Mouse (Mus musculus) 416B (cell line): ENCODE results near the gene Comtd1.
A peak's percentile ranks its signal among the peaks of the same experiment; 100 is the strongest.

Experiments
- DNase-seq: peaks from one replicate; pipeline ENCODE4 v3.0.0; 2011; ENCODE audit warnings: low read depth

Gene Comtd1

DNA sequence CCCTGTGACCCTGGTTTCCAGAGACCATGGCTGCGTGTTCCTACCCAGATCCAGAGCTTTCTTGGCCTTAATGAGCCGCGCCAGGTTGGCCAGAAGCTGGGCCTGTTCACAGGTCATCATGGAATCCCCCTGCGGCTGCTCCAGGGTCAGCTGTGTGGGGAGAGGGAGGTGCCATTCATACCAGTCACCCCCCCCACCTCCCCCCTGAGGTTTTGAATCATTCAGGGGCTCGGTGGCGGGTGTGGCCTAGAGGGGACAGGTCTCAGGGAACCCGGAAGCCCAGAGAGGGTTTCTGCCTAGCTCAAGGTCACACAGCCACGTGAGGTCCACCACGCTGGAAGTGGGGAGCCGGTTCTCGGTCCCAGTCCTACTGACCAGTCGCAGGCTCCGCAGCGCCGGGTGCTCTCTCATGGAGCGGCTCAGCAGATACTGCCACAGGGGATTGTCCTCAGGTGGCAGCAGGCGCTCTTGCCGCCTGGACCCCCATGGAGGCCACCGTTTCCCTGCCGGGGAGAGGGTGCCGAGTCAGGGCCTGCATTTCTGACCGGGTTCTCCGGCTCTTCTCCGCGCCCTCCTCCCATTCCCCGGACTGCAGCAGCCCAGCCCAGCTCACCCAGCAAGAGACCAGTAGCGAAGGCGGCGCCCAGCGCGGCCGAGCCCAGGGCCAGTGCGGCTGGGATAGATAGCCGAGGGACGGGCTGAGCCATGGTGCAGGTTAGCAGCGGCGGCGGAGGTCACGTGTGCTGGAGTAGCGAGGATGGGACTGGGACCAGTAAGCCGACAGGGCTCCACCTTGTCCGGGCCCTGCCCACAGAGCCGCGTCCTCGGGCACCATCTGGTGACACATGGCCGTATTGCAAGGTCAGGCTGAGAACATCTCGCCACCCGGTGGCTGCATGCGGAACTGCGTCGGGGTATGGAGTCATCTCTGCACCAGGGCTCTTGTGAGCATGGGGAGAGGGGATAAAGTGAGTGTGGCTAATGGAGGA is at the start of gene Comtd1:
TSS of gene Comtd1 (minus strand) at position 812 of the 989 bp plus-strand sequence.
- DNase-seq = peak; percentile 94

DNA sequence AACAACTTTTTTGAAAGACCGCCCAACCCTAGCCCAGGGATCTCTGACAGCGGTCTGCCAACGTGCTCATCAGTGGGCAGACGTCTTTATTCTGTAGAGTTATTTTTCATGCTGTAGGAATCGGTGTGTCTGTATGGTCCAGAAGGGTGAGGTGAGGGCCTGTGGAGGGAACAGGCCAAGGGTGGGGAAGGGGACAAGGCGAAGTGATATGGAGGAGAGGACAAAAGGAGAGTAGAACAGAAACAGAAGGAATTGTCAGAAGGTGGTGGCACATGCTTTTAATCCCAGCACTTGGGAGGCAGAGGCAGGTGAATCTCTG is 43.5 kb upstream of the Comtd1 start:
- DNase-seq = no peak

DNA sequence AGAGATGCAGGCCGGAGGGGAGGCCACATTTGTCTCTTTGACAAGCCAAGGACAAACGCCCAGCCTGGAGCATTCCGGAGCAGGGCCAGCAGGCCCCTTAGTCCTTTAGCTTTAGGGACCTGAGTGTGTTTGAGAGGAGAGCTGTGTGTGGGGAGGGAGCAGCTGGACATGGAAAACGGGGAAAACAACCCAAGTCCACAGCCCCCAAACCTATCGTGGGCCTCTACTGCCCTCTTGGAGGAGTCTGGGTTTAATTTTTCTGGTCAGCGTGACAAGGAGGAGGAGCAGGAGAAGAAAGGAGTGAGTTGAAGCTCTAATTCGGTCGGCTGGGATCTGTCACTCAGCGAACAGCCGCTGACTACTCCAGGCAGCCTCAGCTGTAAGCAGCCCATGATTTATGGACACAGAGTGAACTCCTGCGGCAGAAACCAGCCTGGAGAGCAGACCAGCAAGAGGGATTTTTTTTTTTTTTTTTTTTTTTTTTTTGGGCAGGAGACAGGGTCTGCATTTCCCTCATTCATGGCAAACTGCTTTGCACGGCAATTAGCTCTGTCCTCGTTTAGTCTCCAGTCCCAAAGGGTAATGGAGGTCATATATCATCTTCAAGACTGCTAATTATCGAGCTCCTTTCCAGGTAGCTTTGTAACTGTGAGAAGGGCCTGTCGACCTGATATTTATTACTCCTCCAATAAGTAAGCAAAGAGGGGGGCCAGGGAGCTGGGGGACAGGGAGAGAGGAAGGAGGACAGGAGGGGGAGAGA is 43.0 kb upstream of the Comtd1 start:
- no peak for DNase-seq

DNA sequence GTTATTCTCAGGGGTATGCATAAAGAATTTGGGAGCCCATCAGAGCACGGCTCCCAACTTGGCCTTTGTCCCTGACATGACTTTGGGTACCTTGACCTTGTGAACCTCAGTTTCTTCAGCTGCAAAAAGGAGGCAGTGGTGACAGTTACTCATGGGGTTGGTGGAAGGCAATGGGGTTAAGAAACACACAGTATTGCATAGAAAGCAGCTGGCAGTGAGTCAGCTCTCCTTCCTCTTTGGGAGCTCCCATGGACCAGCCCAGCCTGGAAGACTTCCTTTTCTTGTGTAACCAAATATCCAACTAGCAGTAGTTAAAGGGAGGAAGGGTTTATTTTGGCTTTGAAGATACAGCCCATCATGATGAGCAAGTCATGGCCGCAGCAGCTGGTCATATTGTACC is 41.7 kb upstream of the Comtd1 start:
- peak; percentile 86 for DNase-seq

DNA sequence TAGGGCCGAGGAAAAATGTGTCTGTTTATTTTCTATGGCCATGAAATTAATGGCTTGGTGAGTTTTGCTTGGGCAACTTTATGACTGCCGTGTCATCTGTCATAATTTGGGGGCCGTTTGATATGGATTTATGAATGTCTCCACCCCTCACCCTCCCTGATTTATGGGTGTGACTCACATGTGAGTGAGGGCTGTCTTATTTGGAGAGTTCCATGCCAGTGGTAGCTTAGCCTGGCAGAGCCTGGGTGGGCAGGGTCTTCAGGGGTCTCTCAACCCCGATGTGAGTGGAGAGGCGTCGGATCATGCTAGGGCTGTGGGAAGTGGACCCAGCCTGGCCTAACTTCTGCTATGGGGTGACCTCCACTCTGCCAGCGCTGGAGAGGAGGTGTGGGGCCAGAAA is 18.0 kb upstream of the Comtd1 start:
- DNase-seq = no peak

DNA sequence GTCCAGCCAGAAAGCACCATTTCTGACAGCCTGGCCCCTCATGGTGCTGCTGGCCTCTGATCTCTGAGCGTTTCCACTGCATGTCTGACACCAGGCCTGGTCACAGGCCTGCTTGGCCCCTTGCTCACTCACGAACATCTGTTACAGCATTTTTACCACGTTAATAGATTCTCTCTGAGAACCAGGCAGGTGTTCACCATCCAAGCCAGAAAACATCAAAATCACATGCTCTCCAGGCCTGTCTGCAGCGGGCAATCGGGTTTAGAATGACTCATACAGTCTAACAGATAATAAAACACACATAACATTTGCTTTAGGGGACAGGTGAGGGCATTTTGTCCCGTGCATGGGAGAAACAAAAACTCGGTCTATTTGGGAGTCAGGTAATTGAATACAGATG is 17.5 kb upstream of the Comtd1 start:
- no peak for DNase-seq

DNA sequence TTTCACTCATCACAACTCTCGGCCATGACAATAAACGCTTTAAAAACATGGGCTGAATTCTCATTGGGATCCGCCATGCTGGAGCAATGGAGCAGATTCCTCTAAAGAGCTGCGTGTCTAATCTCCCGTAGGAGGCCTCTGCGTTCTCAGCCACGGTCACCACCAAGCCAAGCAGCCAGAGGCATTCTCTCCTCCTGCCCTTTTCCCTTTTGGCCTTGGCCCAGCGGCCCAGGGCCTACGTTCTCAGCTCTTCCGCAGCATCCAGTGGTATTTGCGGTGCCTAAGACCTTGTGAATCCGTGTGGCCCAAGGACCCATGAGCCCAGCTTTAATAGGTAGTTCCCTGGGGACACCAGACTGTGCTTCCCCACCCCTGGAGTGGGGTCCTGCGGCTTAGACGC is 8.1 kb upstream of the Comtd1 start:
- no peak for DNase-seq

DNA sequence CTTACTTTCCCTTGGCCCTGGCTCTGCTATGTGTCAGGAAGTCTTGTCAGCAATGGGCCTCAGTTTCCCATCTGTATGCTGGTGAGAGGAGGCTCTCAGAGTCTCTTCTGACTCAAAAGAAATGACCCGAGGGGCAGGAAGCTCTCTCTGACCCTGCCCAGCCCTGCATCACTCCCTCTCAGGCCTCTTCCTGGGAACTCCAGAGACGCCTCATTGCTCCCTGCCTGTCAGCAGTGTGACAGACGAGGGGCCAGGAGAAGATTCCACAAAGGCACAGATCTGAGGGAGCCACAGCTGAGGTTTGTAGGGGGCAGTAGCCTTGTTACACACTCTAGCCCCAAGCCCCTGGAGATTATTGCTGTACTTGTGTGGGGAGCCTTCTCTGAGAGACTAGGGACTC is 7.2 kb upstream of the Comtd1 start:
- no peak for DNase-seq

DNA sequence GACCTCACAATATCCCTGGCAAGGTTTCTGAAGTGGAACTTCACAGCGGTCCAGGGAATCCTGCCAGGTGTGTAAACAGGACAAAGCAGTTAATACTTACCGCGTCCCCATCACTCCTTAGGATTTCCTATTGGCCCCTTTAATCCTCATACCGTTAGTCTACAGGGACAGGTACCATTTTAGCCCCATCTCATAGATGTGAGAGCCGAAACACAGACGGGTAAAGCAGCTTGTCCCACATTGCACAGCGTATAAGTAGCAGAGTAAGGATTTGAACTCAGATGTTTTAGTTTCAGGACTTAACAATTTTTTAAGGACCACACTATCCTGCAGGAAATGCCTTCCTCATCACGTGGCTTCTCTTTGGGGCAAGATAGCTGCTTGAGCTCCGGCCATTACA is 5.5 kb upstream of the Comtd1 start:
- no peak for DNase-seq

DNA sequence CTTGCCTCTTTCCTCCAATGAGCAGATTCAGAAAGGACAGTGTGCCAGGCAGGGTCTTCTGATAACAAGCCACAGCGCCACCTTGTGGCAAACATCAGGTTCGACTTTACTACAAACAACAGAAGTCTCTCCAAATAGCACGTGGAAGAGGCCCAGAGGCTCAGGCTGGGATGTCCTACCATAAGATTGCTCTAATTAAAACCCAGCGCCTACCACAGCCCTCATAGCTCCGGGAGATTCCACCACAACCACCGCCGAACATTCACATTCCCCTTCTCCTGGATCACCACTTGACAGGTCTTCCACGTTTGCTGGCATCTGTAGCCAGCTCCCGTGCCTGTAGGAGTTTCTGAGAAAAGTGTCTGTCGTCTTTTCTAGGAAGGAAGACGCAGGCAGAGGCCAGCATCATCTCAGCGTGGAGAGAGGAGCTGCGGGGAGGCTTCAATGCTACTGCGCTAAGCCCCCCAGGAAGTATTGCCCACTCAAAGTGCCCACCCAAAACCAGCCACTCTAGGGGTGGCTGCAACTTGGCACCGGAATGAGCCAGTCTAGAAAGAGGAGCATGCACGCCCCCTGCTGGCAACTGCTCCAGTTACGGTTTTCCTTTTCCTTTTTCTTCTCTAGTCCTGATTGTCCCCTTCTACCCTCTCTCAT is 4.8 kb upstream of the Comtd1 start:
- DNase-seq = peak; percentile 96

DNA sequence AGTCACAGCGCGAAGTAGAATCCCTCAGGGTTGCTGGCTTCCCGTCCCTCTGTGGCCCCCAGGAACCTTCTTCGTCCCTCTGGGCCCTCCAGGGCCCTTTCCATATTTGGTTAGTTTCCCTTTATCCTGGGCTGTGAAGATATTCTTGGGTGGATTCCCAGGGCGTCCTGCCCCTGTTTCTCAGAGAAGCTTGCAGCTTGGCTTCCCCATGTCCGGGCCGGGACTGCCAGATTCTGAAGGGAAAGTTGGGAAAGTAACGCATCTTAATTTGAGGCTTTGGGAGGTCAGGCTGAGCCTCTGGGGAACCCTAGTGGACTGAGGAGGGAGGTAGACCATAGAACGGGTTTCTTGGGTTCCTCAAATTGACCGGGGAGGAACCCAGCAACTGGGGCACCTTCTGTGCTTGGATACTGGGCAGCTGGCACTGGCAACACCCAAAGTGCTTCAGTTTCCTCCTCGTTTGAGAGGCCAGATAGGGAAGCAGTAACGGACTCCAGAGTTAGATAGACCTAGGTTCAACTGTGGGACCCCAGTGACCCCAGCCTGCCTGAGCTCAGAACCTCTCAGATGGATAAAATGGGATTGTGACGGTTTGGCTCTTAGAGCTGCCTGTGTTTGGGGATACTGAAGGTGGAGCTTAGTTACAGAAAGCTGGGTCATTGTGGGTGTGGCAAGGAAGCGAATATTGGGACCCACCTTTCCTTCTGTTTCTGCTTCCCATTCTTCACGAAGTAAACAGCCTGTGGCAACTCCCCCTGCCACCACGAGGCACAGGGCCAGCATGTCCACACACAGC is 3.4 kb upstream of the Comtd1 start:
- DNase-seq = peak; percentile 67

DNA sequence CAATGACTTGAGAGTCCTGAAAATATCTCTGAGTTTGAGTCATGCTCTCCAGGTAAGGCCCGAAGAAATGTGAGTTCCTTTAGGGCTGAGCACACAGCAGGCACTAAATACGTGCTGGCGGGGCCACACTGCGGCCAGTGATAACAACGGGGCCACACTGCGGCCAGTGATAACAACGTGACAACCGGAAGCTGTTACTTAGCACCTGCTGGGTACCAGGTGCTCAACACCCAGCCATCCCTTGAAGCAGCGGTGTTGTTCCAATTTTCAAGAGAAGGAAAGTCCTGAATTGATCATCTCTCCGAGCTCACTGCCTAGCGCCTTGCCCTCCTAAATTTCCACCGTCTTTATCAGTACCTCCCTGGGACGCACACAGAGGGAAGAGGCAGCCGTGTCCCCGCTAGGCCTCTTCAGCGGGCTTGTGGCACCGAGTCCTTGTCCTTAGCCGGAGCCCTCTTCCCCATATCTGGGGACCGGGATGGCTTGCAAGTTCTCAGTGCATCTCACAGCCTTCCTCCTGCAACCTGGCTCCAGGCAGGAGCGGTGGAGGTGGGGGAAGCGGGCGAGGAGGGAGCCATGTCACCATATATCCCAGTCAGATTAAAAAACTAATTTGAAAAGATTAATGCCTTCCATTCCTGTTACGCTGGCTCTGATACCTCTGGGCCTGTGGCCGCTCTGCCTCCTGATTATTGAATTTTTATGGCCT is 1.8 kb upstream of the Comtd1 start:
- DNase-seq = no peak

DNA sequence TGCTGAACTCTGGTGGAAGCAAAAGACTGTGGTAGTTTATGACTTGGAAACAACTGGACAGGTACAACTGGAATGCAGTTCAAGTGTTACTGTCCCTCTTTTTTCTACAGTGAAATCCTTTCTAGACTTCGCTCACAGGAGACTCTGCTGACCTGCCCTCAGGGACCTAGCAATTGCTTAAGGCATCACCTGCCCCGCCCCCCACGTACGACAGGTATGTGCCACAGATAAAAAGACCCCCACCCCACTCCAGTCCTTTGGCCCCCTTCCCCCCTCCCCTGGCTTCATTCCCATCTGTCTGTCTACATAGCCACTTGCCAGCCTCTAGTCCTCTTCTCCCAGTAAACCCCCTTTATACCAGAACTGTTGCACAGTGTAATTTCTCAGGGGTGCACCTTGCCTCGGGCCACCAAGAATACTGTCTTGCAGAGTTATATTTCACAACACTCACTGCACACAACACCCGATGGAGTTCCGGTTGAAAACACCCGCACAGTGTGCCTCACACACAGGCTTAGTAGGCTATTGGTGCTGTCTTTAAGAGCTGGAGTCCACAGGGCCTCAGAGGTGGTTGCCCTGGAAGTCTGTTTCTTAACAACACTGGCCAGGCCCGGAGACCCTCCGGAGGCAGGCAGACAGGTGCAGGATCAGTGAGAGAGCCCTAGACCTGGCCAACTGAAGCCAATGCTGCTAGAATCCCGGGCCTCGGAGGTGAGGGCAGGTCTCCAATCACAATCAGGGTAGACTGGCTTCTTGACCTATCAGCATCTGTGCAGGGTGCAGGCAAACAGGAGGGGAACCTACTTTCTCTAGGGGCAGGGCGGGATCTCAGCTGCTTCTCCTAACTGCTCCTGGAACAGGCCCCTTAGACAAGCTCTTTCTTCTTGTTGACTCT is 994 bp upstream of the Comtd1 start:
- DNase-seq = no peak

DNA sequence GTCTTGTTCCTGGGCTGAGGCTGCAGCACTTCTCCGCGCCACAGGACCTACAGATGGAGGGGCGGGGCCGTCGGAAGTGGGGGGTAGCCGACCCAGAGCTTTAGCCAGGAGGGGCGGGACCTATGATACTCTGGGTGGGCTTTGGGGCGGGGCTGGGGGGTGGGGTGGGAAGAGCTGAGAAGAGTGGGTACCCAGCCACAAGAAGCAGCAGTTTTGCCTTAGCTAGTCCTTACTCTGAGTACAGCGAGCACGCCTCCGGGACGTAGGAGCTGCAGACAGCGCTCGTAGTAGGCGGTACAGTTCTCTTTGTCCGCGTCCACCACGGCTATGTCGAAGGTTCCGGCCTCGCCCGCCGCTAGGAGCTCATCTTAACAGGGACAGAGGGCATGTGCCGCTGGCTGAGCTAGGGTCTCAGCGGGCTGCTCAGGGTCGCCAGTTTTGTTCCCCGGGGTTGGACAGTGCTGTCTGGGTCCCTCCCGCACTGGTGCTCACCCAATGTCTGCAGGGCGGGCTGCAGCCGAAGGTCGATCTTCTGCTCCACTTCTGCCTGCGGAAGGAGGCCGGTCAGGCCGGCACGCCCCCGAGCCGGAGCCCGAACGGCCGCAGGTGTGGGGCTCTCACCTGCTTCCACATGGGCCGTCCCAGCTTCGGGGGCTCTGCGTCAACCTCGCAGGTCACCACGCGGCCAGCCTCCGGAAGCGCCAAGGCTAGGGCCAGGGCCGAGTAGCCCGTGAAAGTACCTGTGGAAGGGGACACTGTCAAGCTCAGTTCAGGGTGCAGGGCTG is 1.2 kb downstream of the Comtd1 start:
- DNase-seq = peak; percentile 69

DNA sequence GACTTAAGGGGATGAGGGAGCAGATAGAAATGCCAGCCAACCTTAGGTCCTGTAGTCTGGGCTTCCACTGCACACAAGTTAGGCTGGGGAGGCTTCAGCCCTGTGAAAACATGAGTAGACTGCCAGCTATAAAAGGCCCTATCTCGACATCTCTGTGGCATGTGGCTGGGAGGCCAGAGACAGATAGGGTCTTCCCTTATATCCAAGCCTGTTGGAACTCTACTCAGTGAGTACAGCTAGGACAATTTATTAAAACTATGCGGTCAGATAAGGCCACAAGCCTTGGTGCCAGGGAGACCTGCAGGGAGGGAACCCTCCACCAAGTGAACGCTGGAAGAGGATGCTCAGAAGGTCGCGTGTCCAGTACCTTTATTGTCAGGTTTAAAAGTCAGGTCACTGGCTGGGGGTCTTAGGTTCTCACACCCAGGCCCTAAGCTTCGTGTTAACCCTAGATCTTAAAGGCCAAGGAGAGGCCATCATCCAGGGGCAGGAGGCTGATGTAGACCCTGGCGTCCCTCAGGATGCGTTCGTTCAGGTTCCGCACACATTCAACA is 1.9 kb downstream of the Comtd1 start:
- DNase-seq = peak; percentile 25

DNA sequence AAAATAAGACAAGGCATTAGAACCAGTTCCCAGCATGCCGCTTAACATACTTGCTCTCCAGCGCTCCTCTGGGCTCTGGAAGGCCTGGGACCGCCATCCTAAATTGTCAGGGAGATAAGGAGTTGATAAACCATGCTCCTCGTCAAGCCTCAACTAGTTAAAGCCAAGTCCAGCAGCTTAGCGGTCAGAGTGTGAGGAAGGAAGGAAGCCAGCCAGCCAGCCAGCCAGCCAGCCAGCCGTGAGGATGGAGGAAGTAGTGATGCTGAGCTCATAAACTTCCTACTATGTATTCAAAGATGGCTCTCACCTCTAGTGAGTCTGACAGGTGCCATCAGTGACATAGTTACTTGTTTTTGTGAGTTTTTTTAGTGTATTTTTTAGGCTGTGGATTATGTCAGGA is 5.5 kb downstream of the Comtd1 start:
- peak; percentile 32 for DNase-seq

DNA sequence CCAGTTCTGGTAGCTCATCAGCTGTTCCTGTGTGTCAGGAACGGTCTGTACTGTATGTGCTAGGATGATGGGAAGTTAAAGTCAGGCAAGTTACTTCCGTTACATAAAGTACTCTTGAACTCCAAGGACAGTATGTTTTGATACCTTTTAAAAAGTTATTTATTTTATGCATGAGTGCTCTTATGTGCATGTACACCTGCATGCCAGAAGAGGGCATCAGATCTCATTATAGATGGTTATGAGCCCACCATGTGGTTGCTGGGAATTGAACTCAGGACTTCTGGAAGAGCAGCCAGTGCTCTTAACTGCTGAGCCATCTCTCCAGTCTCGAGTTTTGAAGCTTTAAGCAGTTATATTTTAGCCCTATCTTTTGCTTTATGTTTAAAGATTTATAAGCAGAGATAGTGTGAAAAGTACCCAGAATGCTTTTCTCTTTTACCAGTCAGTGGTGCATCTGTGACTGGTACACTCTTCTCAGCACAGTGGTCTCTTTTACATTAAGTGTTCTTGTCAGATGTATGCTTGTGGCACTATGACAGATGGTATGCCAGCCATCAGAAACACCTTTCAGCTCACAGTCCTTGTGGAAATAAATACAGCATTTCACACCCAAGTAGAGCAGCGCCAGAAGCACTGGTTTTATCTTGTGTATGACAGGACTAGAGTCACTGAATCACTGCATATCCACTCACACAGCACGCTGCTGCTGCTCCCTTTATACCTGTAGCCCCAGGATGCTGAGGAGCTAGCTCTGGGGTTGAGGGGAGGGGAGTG is 6.8 kb downstream of the Comtd1 start:
- DNase-seq = no peak

DNA sequence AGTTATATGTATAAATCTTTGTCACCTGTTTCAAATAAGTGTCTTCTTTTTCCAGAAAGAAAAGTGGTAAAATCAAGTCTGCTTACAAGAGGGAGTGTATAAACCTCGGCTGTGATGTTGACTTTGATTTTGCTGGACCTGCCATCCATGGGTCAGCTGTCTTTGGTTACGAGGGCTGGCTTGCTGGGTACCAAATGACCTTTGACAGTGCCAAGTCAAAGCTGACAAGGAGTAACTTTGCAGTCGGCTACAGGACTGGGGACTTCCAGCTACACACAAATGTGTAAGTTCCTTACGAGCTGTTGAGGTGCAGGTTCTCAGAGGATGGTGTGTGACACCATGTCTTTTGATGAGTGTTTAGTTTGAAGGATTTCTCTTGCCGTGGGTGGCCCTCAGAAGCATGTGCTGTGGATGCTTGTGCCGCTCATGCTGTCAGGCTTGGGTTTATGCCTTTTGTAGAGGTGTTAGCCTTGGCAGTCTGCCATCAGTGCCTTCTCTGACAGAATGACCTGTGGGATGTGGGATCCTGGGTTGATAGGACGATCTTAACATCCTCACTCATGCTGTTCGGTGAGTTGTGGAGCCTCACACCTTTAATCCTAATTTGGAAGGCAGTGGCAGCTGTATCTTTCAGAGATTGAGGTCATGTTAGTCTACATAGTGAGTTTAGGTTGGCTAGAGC is 10.3 kb downstream of the Comtd1 start:
- DNase-seq = no peak
